8 mouse cellular contexts compared by ENCODE assay signal in genomic region chr6:86473077-86473476, GRCm38 (mm10). TPM values are rescaled to one million over a fixed set of nuclear protein-coding genes. Genes with fewer than 3 reads are reported as not detected.
DNase-seq lines count a peak whose midpoint lies in the region; ATAC-seq lines count a peak whose summit lies in the region.

No protein-coding gene starts in this region.

- H3K36me3 ChIP-seq in megakaryocyte, embryonic 14.5 days (replicated peaks; ENCODE audit: low read length), result peaks cover 33% of the 10 kb centered on the region
- peaks cover 11% of the 10 kb centered on the region for H3K36me3 ChIP-seq in heart, embryonic 15.5 days
- peaks cover 22% of the 10 kb centered on the region for H3K36me3 ChIP-seq in liver, embryonic 12.5 days

- no peaks in the 10 kb centered on the region for H3K27me3 ChIP-seq in megakaryocyte, embryonic 14.5 days (replicated peaks)
- no peaks in the 10 kb centered on the region for H3K27me3 ChIP-seq in heart, embryonic 15.5 days
- no peaks in the 10 kb centered on the region for H3K27me3 ChIP-seq in liver, embryonic 12.5 days (replicated peaks)

- H3K9ac ChIP-seq in heart, embryonic 15.5 days, result peak overlapping the region; percentile 42
- H3K9ac ChIP-seq in liver, embryonic 12.5 days, result peak overlapping the region; percentile 79

- H3K4me3 ChIP-seq in megakaryocyte, embryonic 14.5 days (replicated peaks), result peak overlapping the region; percentile 96
- H3K4me3 ChIP-seq in heart, embryonic 15.5 days, result peak overlapping the region; percentile 49
- H3K4me3 ChIP-seq in liver, embryonic 12.5 days, result peak overlapping the region; percentile 63

- peaks cover 70% of the 10 kb centered on the region for H3K4me1 ChIP-seq in megakaryocyte, embryonic 14.5 days
- peaks cover 50% of the 10 kb centered on the region for H3K4me1 ChIP-seq in heart, embryonic 15.5 days (replicated peaks)
- H3K4me1 ChIP-seq in liver, embryonic 12.5 days, result peaks cover 47% of the 10 kb centered on the region

- 66% methylated on average over 7 of the region's 7 CpGs for WGBS in heart, embryonic 15.5 days
- 57% methylated on average over 7 of the region's 7 CpGs for WGBS in liver, embryonic 12.5 days (ENCODE audit: insufficient replicate concordance)

- peak overlapping the region; percentile 62 for H3K4me2 ChIP-seq in heart, embryonic 15.5 days
- peak overlapping the region; percentile 87 for H3K4me2 ChIP-seq in liver, embryonic 12.5 days

- no peaks in the 10 kb centered on the region; the same call in 1 of the 2 replicates for H3K9me3 ChIP-seq in megakaryocyte, embryonic 14.5 days
- no peaks in the 10 kb centered on the region for H3K9me3 ChIP-seq in heart, embryonic 15.5 days (replicated peaks)
- no peaks in the 10 kb centered on the region for H3K9me3 ChIP-seq in liver, embryonic 12.5 days (replicated peaks)

- peak; percentile 52 to 83 for DNase-seq in adrenal gland, adult (ENCODE audit: inconsistent age in 2 of 2, low spot score in 1 of 2)
- DNase-seq in adrenal gland, adult 18-20 months (ENCODE audit: low spot score in 2 of 2), result no peak

- peak overlapping the region; percentile 89 for H3K27ac ChIP-seq in heart, embryonic 15.5 days
- H3K27ac ChIP-seq in liver, embryonic 12.5 days, result peak overlapping the region; percentile 82

- no peak for ATAC-seq in megakaryocyte, adult 5-6 weeks (ENCODE audit: poor library complexity, severe bottlenecking)
- ATAC-seq in heart, embryonic 15.5 days (replicated peaks; ENCODE audit: insufficient number of reproducible peaks, insufficient read depth, low FRiP score, low read depth), result no peak
- ATAC-seq in liver, embryonic 12.5 days, result no peak
- no peak for ATAC-seq in monocyte, adult 5-6 weeks (replicated peaks; ENCODE audit: insufficient number of reproducible peaks, low FRiP score, low TSS enrichment, poor library complexity, severe bottlenecking)
- ATAC-seq in erythroid progenitor cell, adult 5-6 weeks (replicated peaks; ENCODE audit: low FRiP score, poor library complexity, severe bottlenecking), result no peak

RNA-seq across cellular contexts. Expression of gene C87436, which starts 34.9 kb away (rescaled TPM):
- total RNA-seq in adrenal gland, adult 18-20 months (2021), result 10 to 100 TPM; 18.1 to 18.6 TPM
- 5.3 TPM in 1 of 2 replicates, not detected in the other for polyA plus RNA-seq in megakaryocyte, embryonic 14.5 days (2012; ENCODE audit: insufficient read depth, low replicate concordance)
- total RNA-seq in megakaryocyte, adult 5-6 weeks (2015), result 24.8 and 34.1 TPM in 2 replicates
- 23.5 and 33.1 TPM in 2 replicates for total RNA-seq in megakaryocyte, adult 5-6 weeks (2017)
- 15.1 and 17.3 TPM in 2 replicates for polyA plus RNA-seq in heart, embryonic 15.5 days (2015; fragmentation: Nextera tagmentation; extraction: Ambion mirVana)
- polyA plus RNA-seq in liver, embryonic 12.5 days (2016; fragmentation: Nextera tagmentation; extraction: Ambion mirVana), result 17.9 and 18.8 TPM in 2 replicates
- 43.0 to 51.5 TPM (median 49.7 TPM) in 3 replicates for total RNA-seq in monocyte, adult 5-6 weeks (2017)
- total RNA-seq in erythroid progenitor cell, adult 5-6 weeks (2015; ENCODE audit: low replicate concordance), result 20.5 and 22.6 TPM in 2 replicates
- 7.1 and 8.0 TPM in 2 replicates for total RNA-seq in erythroid progenitor cell, adult 5-6 weeks (2017; ENCODE audit: low replicate concordance)

RNA-seq across cellular contexts. Expression of gene Gm44790, which starts 46.6 kb away (rescaled TPM):
- 1 to 10 TPM in 1 of 2 experiments, not detected in 1; 2.7 TPM for total RNA-seq in adrenal gland, adult 18-20 months (2021)
- not detected in 2 replicates for polyA plus RNA-seq in megakaryocyte, embryonic 14.5 days (2012; ENCODE audit: insufficient read depth, low replicate concordance)
- total RNA-seq in megakaryocyte, adult 5-6 weeks (2015), result not detected in 2 replicates
- total RNA-seq in megakaryocyte, adult 5-6 weeks (2017), result not detected in 2 replicates
- 1.1 TPM in 1 of 2 replicates, not detected in the other for polyA plus RNA-seq in heart, embryonic 15.5 days (2015; fragmentation: Nextera tagmentation; extraction: Ambion mirVana)
- polyA plus RNA-seq in liver, embryonic 12.5 days (2016; fragmentation: Nextera tagmentation; extraction: Ambion mirVana), result not detected in 2 replicates
- total RNA-seq in monocyte, adult 5-6 weeks (2017), result 2.7 to 6.8 TPM in 2 of 3 replicates, not detected in the other
- 2.5 TPM in 1 of 2 replicates, not detected in the other for total RNA-seq in erythroid progenitor cell, adult 5-6 weeks (2015; ENCODE audit: low replicate concordance)
- total RNA-seq in erythroid progenitor cell, adult 5-6 weeks (2017; ENCODE audit: low replicate concordance), result not detected in 2 replicates

RNA-seq across cellular contexts. Expression of gene Pcbp1, which starts 53.0 kb away (rescaled TPM):
- 100 to 1,000 TPM; 331 to 339 TPM for total RNA-seq in adrenal gland, adult 18-20 months (2021)
- 984 and 2,235 TPM in 2 replicates for polyA plus RNA-seq in megakaryocyte, embryonic 14.5 days (2012; ENCODE audit: insufficient read depth, low replicate concordance)
- 204 and 222 TPM in 2 replicates for total RNA-seq in megakaryocyte, adult 5-6 weeks (2015)
- 58.9 and 76.8 TPM in 2 replicates for total RNA-seq in megakaryocyte, adult 5-6 weeks (2017)
- 313 and 337 TPM in 2 replicates for polyA plus RNA-seq in heart, embryonic 15.5 days (2015; fragmentation: Nextera tagmentation; extraction: Ambion mirVana)
- 465 and 466 TPM in 2 replicates for polyA plus RNA-seq in liver, embryonic 12.5 days (2016; fragmentation: Nextera tagmentation; extraction: Ambion mirVana)
- total RNA-seq in monocyte, adult 5-6 weeks (2017), result 36.4 to 57.1 TPM (median 52.3 TPM) in 3 replicates
- total RNA-seq in erythroid progenitor cell, adult 5-6 weeks (2015; ENCODE audit: low replicate concordance), result 145 and 147 TPM in 2 replicates
- 58.4 and 67.4 TPM in 2 replicates for total RNA-seq in erythroid progenitor cell, adult 5-6 weeks (2017; ENCODE audit: low replicate concordance)

Comparison
In these comparisons a context has a peak if more than half of its experiments do, and no peak if none do; other contexts are left out.
1. DNase-seq: peak in adrenal gland, adult (2 of 2); none in adrenal gland, adult 18-20 months (0 of 2).
2. Peak in every context shown above with its lines, with median percentiles within 50 percentile points of each other: H3K4me3 ChIP-seq.